Mouse (Mus musculus) hindbrain, embryonic 14.5 days (tissue): ENCODE results near the gene S100b. TPM values are rescaled to one million over a fixed set of nuclear protein-coding genes. Genes with fewer than 3 reads are reported as not detected.

Source experiments
- ATAC-seq: fragments of 200-750 bp; cut with Nextera tagmentation; 2 replicates; pipeline ENCODE4 v1.8.0; 2017; ENCODE audit warnings: moderate number of reproducible peaks, mild to moderate bottlenecking, moderate TSS enrichment, moderate library complexity; ENCODE audit not compliant: low FRiP score
- DNase-seq: peaks from one replicate; pipeline ENCODE4 v3.0.0-alpha.2; 2015; ENCODE audit warnings: low spot score
- H3K27ac ChIP-seq: fragments of 300-500 bp; sonication (generic); 2 replicates; pipeline ENCODE4 v1.5.1; 2014; ENCODE audit warnings: mild to moderate bottlenecking, moderate library complexity
- H3K27me3 ChIP-seq: fragments of 300-500 bp; sonication (generic); 2 replicates; pipeline ENCODE4 v1.6.1; 2014; ENCODE audit warnings: mild to moderate bottlenecking, low read length, mixed read lengths; ENCODE audit not compliant: control insufficient read depth, insufficient read depth
- H3K36me3 ChIP-seq: fragments of 300-500 bp; sonication (generic); replicated peaks from 2 replicates; pipeline ENCODE4 v1.6.1; 2014; ENCODE audit not compliant: control insufficient read depth, insufficient read depth
- H3K4me1 ChIP-seq: fragments of 300-500 bp; sonication (generic); replicated peaks from 2 replicates; pipeline ENCODE4 v1.6.1; 2014; ENCODE audit warnings: antibody characterized with exemption, low read length, mixed read lengths; ENCODE audit not compliant: control insufficient read depth, insufficient read depth
- H3K4me2 ChIP-seq: fragments of 300-500 bp; sonication (generic); replicated peaks from 2 replicates; pipeline ENCODE4 v1.6.1; 2014; ENCODE audit warnings: mild to moderate bottlenecking, moderate library complexity
- H3K4me3 ChIP-seq: fragments of 300-500 bp; sonication (generic); replicated peaks from 2 replicates; pipeline ENCODE4 v1.5.1; 2014; ENCODE audit warnings: mild to moderate bottlenecking, low read length
- H3K9ac ChIP-seq: fragments of 300-500 bp; sonication (generic); 2 replicates; pipeline ENCODE4 v1.6.1; 2014
- H3K9me3 ChIP-seq: fragments of 300-500 bp; sonication (generic); 2 replicates; pipeline ENCODE4 v1.6.1; 2016; ENCODE audit warnings: low read length; ENCODE audit not compliant: control insufficient read depth
- WGBS: fragments of 180-500 bp; shearing (Covaris S2); extraction: QIAGEN DNeasy Blood & Tissue Kit; methylation state at CpG from one replicate; pipeline ENCODE4 v1.1.7; 2014; 5-methylcytosine and 5-hydroxymethylcytosine counted together
- polyA plus RNA-seq: library from polyadenylated mRNA; unstranded; fragments of >200 nt; fragmentation: Nextera tagmentation; extraction: Ambion mirVana; gene quantifications from 2 replicates; pipeline ENCODE4 v1.2.1, GENCODE M21; 2014

S100b gene
- 2.9 and 4.4 TPM in 2 replicates for polyA plus RNA-seq

GRCm38 (mm10) chr10:76253536-76253935 is at the start of gene S100b:
TSS of gene S100b (plus strand) at chr10:76253853.
- Histone ChIP-seq H3K4me1 (no peaks in the 10 kb centered on the region), H3K9me3 (no peaks in the 10 kb centered on the region), H3K27ac (no peak within 1 kb of the TSS), H3K36me3 (no peaks in the 10 kb centered on the region), H3K4me2 (no peak within 1 kb of the TSS), H3K27me3 (no peaks in the 10 kb centered on the region), H3K9ac (no peak within 1 kb of the TSS), H3K4me3 (no peak within 1 kb of the TSS)
- WGBS, result 47% methylated on average over 4 of the region's 4 CpGs
- ATAC-seq, result peak; percentile 45; the same call in 1 of the 2 replicates
- peak; percentile 47 for DNase-seq

GRCm38 (mm10) chr10:76207262-76207796 is 46.3 kb upstream of the S100b start:
- Histone ChIP-seq H3K9me3 (no peaks in the 10 kb centered on the region), H3K4me2 (no peak overlapping the region), H3K27ac (no peak overlapping the region), H3K36me3 (peaks cover 65% of the 10 kb centered on the region), H3K4me1 (no peaks in the 10 kb centered on the region), H3K27me3 (no peaks in the 10 kb centered on the region), H3K4me3 (no peak overlapping the region), H3K9ac (no peak overlapping the region)
- 94% methylated on average over 13 of the region's 13 CpGs for WGBS
- ATAC-seq, result no peak
- DNase-seq, result no peak

- no peak for ATAC-seq
- Histone ChIP-seq H3K4me3 (no peak overlapping the region), H3K27ac (no peak overlapping the region), H3K9me3 (0 out of 2 replicates have a peak, but pooled peaks cover under 1% of the 10 kb centered on the region), H3K9ac (no peak overlapping the region), H3K4me1 (no peaks in the 10 kb centered on the region), H3K27me3 (no peaks in the 10 kb centered on the region), H3K36me3 (peaks cover 84% of the 10 kb centered on the region), H3K4me2 (no peak overlapping the region)
- DNase-seq, result no peak
- WGBS, result 88% methylated on average over 8 of the region's 8 CpGs
These were observed 44.4 kb upstream of the S100b start for GRCm38 (mm10) chr10:76209241-76209640.

GRCm38 (mm10) chr10:76210806-76211205 is 42.8 kb upstream of the S100b start:
- H3K9me3 ChIP-seq, result peaks cover 16% of the 10 kb centered on the region; the same call in 1 of the 2 replicates
- ATAC-seq (no peak), DNase-seq (no peak)
- H3K27me3 ChIP-seq, result no peaks in the 10 kb centered on the region
- WGBS, result 90% methylated on average over 7 of the region's 7 CpGs
- H3K4me2 ChIP-seq, result no peak overlapping the region
- H3K4me3 ChIP-seq, result no peak overlapping the region
- H3K27ac ChIP-seq, result no peak overlapping the region
- H3K4me1 ChIP-seq, result no peaks in the 10 kb centered on the region
- peaks cover 99% of the 10 kb centered on the region for H3K36me3 ChIP-seq
- no peak overlapping the region for H3K9ac ChIP-seq

- Histone ChIP-seq H3K4me2 (no peak overlapping the region), H3K27ac (no peak overlapping the region), H3K4me1 (no peaks in the 10 kb centered on the region), H3K9ac (no peak overlapping the region), H3K4me3 (no peak overlapping the region), H3K9me3 (peaks cover 18% of the 10 kb centered on the region; the same call in 1 of the 2 replicates), H3K36me3 (peaks cover 99% of the 10 kb centered on the region), H3K27me3 (no peaks in the 10 kb centered on the region)
- no peak for ATAC-seq
- DNase-seq, result no peak
- WGBS, result 97% methylated on average over 6 of the region's 6 CpGs
These were observed 41.5 kb upstream of the S100b start for GRCm38 (mm10) chr10:76212121-76212520.

GRCm38 (mm10) chr10:76214161-76214560 is 39.5 kb upstream of the S100b start:
- Histone ChIP-seq H3K36me3 (peaks cover 99% of the 10 kb centered on the region), H3K9ac (no peak overlapping the region), H3K27ac (no peak overlapping the region), H3K4me1 (no peaks in the 10 kb centered on the region), H3K27me3 (no peaks in the 10 kb centered on the region), H3K9me3 (peaks cover 18% of the 10 kb centered on the region; the same call in 1 of the 2 replicates), H3K4me3 (no peak overlapping the region), H3K4me2 (no peak overlapping the region)
- no peak for ATAC-seq
- no peak for DNase-seq
- WGBS, result 96% methylated on average over 4 of the region's 4 CpGs

GRCm38 (mm10) chr10:76217056-76217455 is 36.6 kb upstream of the S100b start:
- DNase-seq (no peak), ATAC-seq (no peak)
- WGBS, result 97% methylated on average over 17 of the region's 17 CpGs

GRCm38 (mm10) chr10:76218240-76218639 is 35.4 kb upstream of the S100b start:
- Histone ChIP-seq H3K36me3 (peaks cover 99% of the 10 kb centered on the region), H3K4me1 (no peaks in the 10 kb centered on the region), H3K4me2 (no peak overlapping the region), H3K9ac (no peak overlapping the region), H3K4me3 (no peak overlapping the region), H3K27ac (no peak overlapping the region), H3K27me3 (no peaks in the 10 kb centered on the region), H3K9me3 (peaks cover 18% of the 10 kb centered on the region; the same call in 1 of the 2 replicates)
- 88% methylated on average over 9 of the region's 9 CpGs for WGBS
- no peak for DNase-seq
- ATAC-seq, result no peak

More at GRCm38 (mm10) chr10:76217056-76217455, 36.6 kb upstream of the S100b start:
- H3K27me3 ChIP-seq, result no peaks in the 10 kb centered on the region
- H3K36me3 ChIP-seq, result peaks cover 99% of the 10 kb centered on the region
- no peak overlapping the region for H3K4me3 ChIP-seq
- no peak overlapping the region for H3K9ac ChIP-seq
- no peak overlapping the region for H3K4me2 ChIP-seq
- H3K9me3 ChIP-seq, result peaks cover 18% of the 10 kb centered on the region; the same call in 1 of the 2 replicates
- no peak overlapping the region for H3K27ac ChIP-seq
- H3K4me1 ChIP-seq, result no peaks in the 10 kb centered on the region

GRCm38 (mm10) chr10:76225944-76226343 is 27.7 kb upstream of the S100b start:
- ATAC-seq (no peak), DNase-seq (no peak)
- Histone ChIP-seq H3K4me2 (no peak overlapping the region), H3K4me1 (no peaks in the 10 kb centered on the region), H3K36me3 (peaks cover 62% of the 10 kb centered on the region), H3K9me3 (no peaks in the 10 kb centered on the region), H3K27ac (no peak overlapping the region), H3K9ac (no peak overlapping the region), H3K27me3 (no peaks in the 10 kb centered on the region), H3K4me3 (no peak overlapping the region)
- WGBS, result 97% methylated on average over 11 of the region's 11 CpGs
